Mouse (Mus musculus) CH12.LX (cell line): ENCODE results near the gene Ankfn1. TPM values are rescaled to one million over a fixed set of nuclear protein-coding genes. Genes with fewer than 3 reads are reported as not detected.
A peak's percentile ranks its signal among the peaks of the same experiment; 100 is the strongest.

Experiments used
- DNase-seq: peaks from one replicate; pipeline ENCODE4 v3.0.0-alpha.2; 2013; ENCODE audit errors: extremely low read depth
- H3K27ac ChIP-seq: 2 replicates; pipeline ENCODE4 v1.5.1; 2012; ENCODE audit warnings: low read depth, mild to moderate bottlenecking, control low read depth, moderate library complexity; ENCODE audit not compliant: insufficient read depth
- H3K27me3 ChIP-seq: replicated peaks from 2 replicates; pipeline ENCODE3; 2012; ENCODE audit warnings: inconsistent platforms
- H3K36me3 ChIP-seq, 2 experiments: replicated peaks in 1 of 2; 2 replicates each; pipeline versions ENCODE3 to v1.6.1; 2012; ENCODE audit warnings: inconsistent platforms in 1 of 2, low read length in 1 of 2, mild to moderate bottlenecking in 1 of 2, mixed read lengths in 1 of 2, moderate library complexity in 1 of 2; ENCODE audit not compliant: control insufficient read depth in 1 of 2, insufficient read depth in 1 of 2
- H3K4me1 ChIP-seq, 2 experiments: 2 replicates each; pipeline ENCODE4 v1.6.1; 2012; ENCODE audit warnings: inconsistent platforms in 1 of 2, moderate library complexity in 1 of 2; ENCODE audit not compliant: insufficient read depth in 2 of 2, control insufficient read depth in 1 of 2
- H3K4me2 ChIP-seq: 2 replicates; pipeline ENCODE4 v1.6.1; 2012; ENCODE audit warnings: low read depth, mild to moderate bottlenecking, control low read depth; ENCODE audit not compliant: poor library complexity, insufficient read depth, severe bottlenecking
- H3K4me3 ChIP-seq, 3 experiments: fragments of 150-350 bp in 1 of 3; sonication (generic) in 1 of 3; replicated peaks in 1 of 3; 2 replicates each; pipeline versions ENCODE3 to v1.5.1; 2011 to 2012; ENCODE audit warnings: low read depth in 2 of 3, low read length in 2 of 3, mild to moderate bottlenecking in 2 of 3, moderate library complexity in 2 of 3, control low read depth in 1 of 3, improper control_type of control experiment in 1 of 3, inconsistent platforms in 1 of 3, mixed read lengths in 1 of 3; ENCODE audit not compliant: poor library complexity in 1 of 3
- H3K79me2 ChIP-seq: replicated peaks from 2 replicates; pipeline ENCODE4 v1.6.1; 2012; ENCODE audit warnings: mild to moderate bottlenecking, moderate library complexity; ENCODE audit not compliant: control insufficient read depth, poor library complexity, insufficient read depth, severe bottlenecking; ENCODE audit errors: extremely low read depth
- H3K9ac ChIP-seq: 2 replicates; pipeline ENCODE4 v1.6.1; 2012; ENCODE audit warnings: low read depth, mild to moderate bottlenecking, control low read depth, moderate library complexity; ENCODE audit not compliant: insufficient read depth
- H3K9me3 ChIP-seq: replicated peaks from 2 replicates; pipeline ENCODE3; 2012; ENCODE audit warnings: low read length, inconsistent platforms, mixed read lengths
- BHLHE40 ChIP-seq: IDR thresholded peaks from 2 replicates; pipeline ENCODE4 v1.6.1; 2011; ENCODE audit warnings: mild to moderate bottlenecking, low read depth, low read length, improper control_type of control experiment
- CTCF ChIP-seq, 2 experiments: IDR thresholded peaks in 1 of 2; conservative IDR thresholded peaks in 1 of 2; 2 replicates each; pipeline ENCODE4 v1.5.1; 2011 to 2012; ENCODE audit warnings: low read depth in 2 of 2, low read length in 2 of 2, improper control_type of control experiment in 1 of 2, inconsistent platforms in 1 of 2, mild to moderate bottlenecking in 1 of 2, moderate library complexity in 1 of 2
- ELF1 ChIP-seq: IDR thresholded peaks from 2 replicates; pipeline ENCODE4 v1.6.1; 2014; ENCODE audit warnings: low read depth, mild to moderate bottlenecking, inconsistent platforms, low read length, improper control_type of control experiment
- EP300 ChIP-seq: IDR thresholded peaks from 2 replicates; pipeline ENCODE4 v1.6.1; 2011; ENCODE audit warnings: low read length, improper control_type of control experiment
- GABPA ChIP-seq: IDR thresholded peaks from 2 replicates; pipeline ENCODE4 v1.6.1; 2012; ENCODE audit warnings: low read depth, low read length, improper control_type of control experiment, inconsistent platforms; ENCODE audit not compliant: insufficient replicate concordance
- HCFC1 ChIP-seq: IDR thresholded peaks from 2 replicates; pipeline ENCODE4 v1.6.1; 2012; ENCODE audit warnings: low read depth, mild to moderate bottlenecking, inconsistent platforms, low read length, improper control_type of control experiment
- IRF4 ChIP-seq: IDR thresholded peaks from 2 replicates; pipeline ENCODE4 v1.6.1; 2014; ENCODE audit warnings: low read depth, mild to moderate bottlenecking, inconsistent platforms, low read length, improper control_type of control experiment
- JUN ChIP-seq: IDR thresholded peaks from 2 replicates; pipeline ENCODE4 v1.6.1; 2011; ENCODE audit warnings: low read depth, mild to moderate bottlenecking, low read length, improper control_type of control experiment, moderate library complexity; ENCODE audit not compliant: insufficient read depth
- JUND ChIP-seq: conservative IDR thresholded peaks from 2 replicates; pipeline ENCODE4 v1.6.1; 2011; ENCODE audit warnings: low read depth, low read length, improper control_type of control experiment
- MAFK ChIP-seq: IDR thresholded peaks from 2 replicates; pipeline ENCODE4 v1.6.1; 2011; ENCODE audit warnings: low read length, improper control_type of control experiment; ENCODE audit not compliant: insufficient replicate concordance
- MXI1 ChIP-seq: IDR thresholded peaks from 2 replicates; pipeline ENCODE4 v1.6.1; 2011; ENCODE audit warnings: mild to moderate bottlenecking, low read depth, low read length, improper control_type of control experiment
- MYC ChIP-seq: IDR thresholded peaks from 2 replicates; pipeline ENCODE4 v1.6.1; 2011; ENCODE audit warnings: low read depth, mild to moderate bottlenecking, improper control_type of control experiment, low read length
- NELFE ChIP-seq: IDR thresholded peaks from 2 replicates; pipeline ENCODE4 v1.6.1; 2011; ENCODE audit warnings: low read depth, low read length, improper control_type of control experiment
- PAX5 ChIP-seq: IDR thresholded peaks from 2 replicates; pipeline ENCODE4 v1.6.1; 2012; ENCODE audit warnings: low read length, inconsistent platforms, mixed read lengths
- POLR2A ChIP-seq: IDR thresholded peaks from 2 replicates; pipeline ENCODE4 v1.6.1; 2011; ENCODE audit warnings: low read depth, mild to moderate bottlenecking, improper control_type of control experiment, low read length
- RAD21 ChIP-seq: IDR thresholded peaks from 2 replicates; pipeline ENCODE4 v1.6.1; 2011; ENCODE audit warnings: low read depth, mild to moderate bottlenecking, low read length, improper control_type of control experiment, moderate library complexity
- SIN3A ChIP-seq: IDR thresholded peaks from 2 replicates; pipeline ENCODE4 v1.6.1; 2012; ENCODE audit warnings: low read length, improper control_type of control experiment, inconsistent platforms
- TBP ChIP-seq: conservative IDR thresholded peaks from 2 replicates; pipeline ENCODE4 v1.6.1; 2011; ENCODE audit warnings: low read depth, low read length, improper control_type of control experiment
- TCF12 ChIP-seq: IDR thresholded peaks from 2 replicates; pipeline ENCODE4 v1.6.1; 2014; ENCODE audit warnings: low read depth, mild to moderate bottlenecking, inconsistent platforms, low read length, improper control_type of control experiment
- UBTF ChIP-seq: IDR thresholded peaks from 2 replicates; pipeline ENCODE4 v1.6.1; 2012; ENCODE audit warnings: low read depth, mild to moderate bottlenecking, inconsistent platforms, low read length, improper control_type of control experiment, moderate library complexity
- USF1 ChIP-seq: IDR thresholded peaks from 2 replicates; pipeline ENCODE4 v1.6.1; 2014; ENCODE audit warnings: low read depth, mild to moderate bottlenecking, inconsistent platforms, low read length, improper control_type of control experiment
- ZKSCAN1 ChIP-seq: IDR thresholded peaks from 2 replicates; pipeline ENCODE4 v1.6.1; 2012; ENCODE audit warnings: low read depth, inconsistent platforms, low read length, improper control_type of control experiment, borderline replicate concordance
- ZNF384 ChIP-seq: IDR thresholded peaks from 2 replicates; pipeline ENCODE4 v1.6.1; 2012; ENCODE audit warnings: low read depth, low read length, improper control_type of control experiment, inconsistent platforms
- dilution Hi-C: fragments of 300-500 bp; cut with MboI; formaldehyde crosslinking; loops from 2 replicates; pipeline ENCODE4 v1.14.3; 2020; ENCODE audit warnings: low sequenced_read_pairs; ENCODE audit not compliant: extremely low pct_unique_long_range_greater_than_20kb, extremely low pct_ligation_motif_present
- in situ Hi-C: fragments of 300-500 bp; cut with MboI; formaldehyde crosslinking; loops from 3 replicates; pipeline ENCODE4 v1.14.3; 2019; ENCODE audit warnings: low sequenced_read_pairs, low pct_ligation_motif_present, low pct_unique_long_range_greater_than_20kb, mixed read lengths
- polyA plus RNA-seq: library from polyadenylated mRNA; unstranded; fragments of >175 nt; gene quantifications from 2 replicates; pipeline ENCODE4 v1.2.1, GENCODE M21; 2012; ENCODE audit warnings: low read depth; ENCODE audit not compliant: insufficient read length
- total RNA-seq, 2 experiments: library from RNA; depleted of rRNA; stranded (reverse); fragments of 300-350 nt in 1 of 2; fragments of >200 nt in 1 of 2; gene quantifications; 2 replicates each; pipeline ENCODE4 v1.2.3; 2012 to 2014

Ankfn1 gene
- total and polyA plus RNA-seq, 3 experiments = not detected

DNA sequence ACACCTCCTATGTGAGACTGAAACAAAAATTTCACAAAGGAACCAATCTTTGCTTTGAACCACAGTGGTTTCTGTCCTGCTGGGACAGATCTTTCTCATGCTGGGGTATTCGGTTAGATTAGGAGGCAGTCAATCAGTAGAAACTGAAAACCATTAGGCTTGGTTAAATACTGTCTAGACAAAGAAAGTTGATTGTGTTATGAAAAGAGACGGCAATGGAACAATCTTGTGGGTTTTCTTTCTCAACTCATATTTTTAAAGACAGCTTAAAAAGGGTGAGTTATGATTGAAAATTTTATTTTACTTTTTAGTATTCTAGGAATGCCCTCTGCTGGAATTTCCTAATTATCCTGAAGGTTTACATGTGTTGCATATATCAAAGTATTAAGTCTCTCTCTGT is 191.1 kb downstream of the Ankfn1 start:
- Histone ChIP-seq H3K4me3 (no peak overlapping the region), H3K79me2 (no peaks in the 10 kb centered on the region), H3K4me2 (no peak overlapping the region), H3K9me3 (no peaks in the 10 kb centered on the region), H3K36me3 (no peaks in the 10 kb centered on the region), H3K9ac (no peak overlapping the region), H3K27ac (no peak overlapping the region), H3K27me3 (peaks cover 3% of the 10 kb centered on the region), H3K4me1 (no peaks in the 10 kb centered on the region)
- DNase-seq = no peak
- in situ Hi-C loops (no loop called here), dilution Hi-C loops (no loop called here)
- TF ChIP-seq POLR2A (no peak), ZKSCAN1 (no peak), HCFC1 (no peak), GABPA (no peak), NELFE (no peak), EP300 (no peak), JUND (no peak), RAD21 (no peak), ELF1 (no peak), MXI1 (no peak)

DNA sequence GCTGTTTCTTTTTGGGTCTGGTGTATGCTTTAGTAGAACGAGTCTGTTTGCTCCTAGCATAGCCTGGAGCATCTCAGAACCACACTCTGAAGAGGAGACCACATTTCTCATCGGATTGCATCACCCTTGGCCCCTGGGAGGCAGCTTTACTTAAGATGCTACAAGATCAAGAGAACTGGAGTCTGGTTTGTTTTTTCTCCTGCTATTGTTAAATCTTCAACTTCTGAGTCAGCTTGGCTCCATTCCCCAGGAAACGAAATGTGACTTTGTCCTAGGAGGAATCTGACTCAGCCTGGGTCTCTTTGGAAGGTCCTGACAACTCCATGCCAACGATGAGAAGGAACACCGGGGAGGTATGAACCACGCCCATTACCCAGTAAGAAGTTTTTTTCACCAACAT is 197.6 kb downstream of the Ankfn1 start:
- Histone ChIP-seq H3K4me2 (no peak overlapping the region), H3K27me3 (no peaks in the 10 kb centered on the region), H3K27ac (no peak overlapping the region), H3K4me1 (peaks cover 6 to 10% of the 10 kb centered on the region in 2 experiments), H3K9ac (no peak overlapping the region), H3K36me3 (no peaks in the 10 kb centered on the region), H3K9me3 (no peaks in the 10 kb centered on the region), H3K4me3 (no peak overlapping the region), H3K79me2 (no peaks in the 10 kb centered on the region)
- TF ChIP-seq TCF12 (no peak), MYC (no peak), UBTF (no peak), PAX5 (no peak), JUND (no peak), SIN3A (no peak), IRF4 (no peak), JUN (no peak), ZNF384 (no peak), MAFK (no peak), TBP (no peak), USF1 (no peak), BHLHE40 (no peak), CTCF (conservative IDR thresholded peaks at IDR 0.05 in 1 of 2, IDR thresholded peaks at IDR 0.05 in 1 of 2; ENCODE audit: low read depth in 2 of 2, low read length in 2 of 2) (no peak)
- in situ Hi-C loops (no loop called here), dilution Hi-C loops (no loop called here)
- peak; percentile 6 for DNase-seq
